Mouse (Mus musculus) olfactory bulb, adult 2 months (tissue): ENCODE results near the gene Ppip5k2.

Experiments used
- CTCF ChIP-seq: fragments of 200-500 bp; IDR thresholded peaks from 2 replicates; pipeline ENCODE4 v1.5.1; 2012; ENCODE audit warnings: low read depth, mild to moderate bottlenecking, low read length, moderate library complexity; ENCODE audit not compliant: insufficient read depth
- POLR2A ChIP-seq: fragments of 200-500 bp; IDR thresholded peaks from 2 replicates; pipeline ENCODE4 v1.6.1; 2012; ENCODE audit warnings: mild to moderate bottlenecking, low read depth, low read length, moderate library complexity; ENCODE audit not compliant: insufficient read depth

GRCm38 (mm10) chr1:97714334-97714868, 55.8 kb downstream of the Ppip5k2 start:
- no peak for TF ChIP-seq CTCF
- no peak for TF ChIP-seq POLR2A
